Mouse (Mus musculus): ENCODE measurements around the gene Gm6993. TPM values are rescaled to one million over a fixed set of nuclear protein-coding genes. Genes with fewer than 3 reads are reported as not detected.
A peak's percentile ranks its signal among the peaks of the same experiment; 100 is the strongest.

Gm6993 gene
- polyA plus RNA-seq (2012; rRNA removed), result not detected in 2 replicates

- no peak for DNase-seq (ENCODE audit: low read depth)
These were observed at the start of gene Gm6993 for GRCm38 (mm10) chr12:31240470-31240869. Gene Gm6993, plus strand, starts transcription at chr12:31240770.

- DNase-seq (ENCODE audit: low read depth), result no peak
These were observed 49.1 kb upstream of the Gm6993 start for GRCm38 (mm10) chr12:31191329-31191954.

- DNase-seq (ENCODE audit: low read depth), result no peak
These were observed 38.1 kb upstream of the Gm6993 start for GRCm38 (mm10) chr12:31202509-31202908.

GRCm38 (mm10) chr12:31203746-31204455, 36.7 kb upstream of the Gm6993 start:
- peak; percentile 98 for DNase-seq (ENCODE audit: low read depth)

GRCm38 (mm10) chr12:31204898-31205297, 35.7 kb upstream of the Gm6993 start:
- no peak for DNase-seq (ENCODE audit: low read depth)

- DNase-seq (ENCODE audit: low read depth), result peak; percentile 62
These were observed 34.5 kb upstream of the Gm6993 start for GRCm38 (mm10) chr12:31205983-31206633.

- no peak for DNase-seq (ENCODE audit: low read depth)
These were observed 31.8 kb upstream of the Gm6993 start for GRCm38 (mm10) chr12:31208766-31209165.

GRCm38 (mm10) chr12:31209377-31209805, 31.2 kb upstream of the Gm6993 start:
- no peak for DNase-seq (ENCODE audit: low read depth)

- no peak for DNase-seq (ENCODE audit: low read depth)
These were observed 27.0 kb upstream of the Gm6993 start for GRCm38 (mm10) chr12:31213556-31213955.

GRCm38 (mm10) chr12:31215003-31215402, 25.6 kb upstream of the Gm6993 start:
- no peak for DNase-seq (ENCODE audit: low read depth)

GRCm38 (mm10) chr12:31217232-31217631, 23.3 kb upstream of the Gm6993 start:
- no peak for DNase-seq (ENCODE audit: low read depth)

- DNase-seq (ENCODE audit: low read depth), result no peak
These were observed 21.8 kb upstream of the Gm6993 start for GRCm38 (mm10) chr12:31218774-31219173.

- DNase-seq (ENCODE audit: low read depth), result no peak
These were observed 19.0 kb upstream of the Gm6993 start for GRCm38 (mm10) chr12:31221522-31221921.

GRCm38 (mm10) chr12:31222282-31222681, 18.3 kb upstream of the Gm6993 start:
- DNase-seq (ENCODE audit: low read depth), result no peak

GRCm38 (mm10) chr12:31222741-31223140, 17.8 kb upstream of the Gm6993 start:
- no peak for DNase-seq (ENCODE audit: low read depth)

- DNase-seq (ENCODE audit: low read depth), result no peak
These were observed 15.1 kb upstream of the Gm6993 start for GRCm38 (mm10) chr12:31225451-31225850.

- no peak for DNase-seq (ENCODE audit: low read depth)
These were observed 13.4 kb upstream of the Gm6993 start for GRCm38 (mm10) chr12:31227167-31227566.

GRCm38 (mm10) chr12:31228878-31229277, 11.7 kb upstream of the Gm6993 start:
- no peak for DNase-seq (ENCODE audit: low read depth)

GRCm38 (mm10) chr12:31232635-31233034, 7.9 kb upstream of the Gm6993 start:
- DNase-seq (ENCODE audit: low read depth), result no peak

- no peak for DNase-seq (ENCODE audit: low read depth)
These were observed 5.6 kb upstream of the Gm6993 start for GRCm38 (mm10) chr12:31235018-31235417.

- no peak for DNase-seq (ENCODE audit: low read depth)
These were observed 3.5 kb upstream of the Gm6993 start for GRCm38 (mm10) chr12:31236861-31237595.

GRCm38 (mm10) chr12:31239031-31239583, 1.5 kb upstream of the Gm6993 start:
- no peak for DNase-seq (ENCODE audit: low read depth)

Data from gonadal fat pad, adult 2 months (tissue).